Mouse (Mus musculus): ENCODE data around the gene Sec16a.

DNA sequence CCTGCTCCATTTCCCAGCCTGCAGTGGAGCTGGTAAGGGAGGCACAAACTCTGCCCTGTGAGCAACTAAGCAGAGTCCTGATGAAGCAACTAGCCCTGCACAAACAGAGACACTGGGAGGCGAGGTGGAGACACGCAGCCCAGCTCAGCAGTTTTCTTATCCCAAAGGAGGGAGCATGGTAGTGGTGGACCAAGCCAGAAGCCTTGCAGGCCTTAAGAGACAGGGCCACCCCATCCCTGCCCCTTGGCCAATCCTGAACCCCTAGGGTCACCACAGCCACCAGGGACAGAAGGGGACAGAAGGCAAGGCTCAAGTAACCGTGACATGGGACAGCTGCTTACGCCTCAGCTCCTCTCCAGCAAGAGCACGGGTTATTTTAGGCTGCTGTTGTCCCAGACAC lies 16.7 kb upstream of the Sec16a start:
- TF ChIP-seq CTCF (IDR thresholded peaks at IDR 0.05; ENCODE audit: extremely low read depth, insufficient read depth, low read length) (no peak), POLR2A (IDR thresholded peaks at IDR 0.05; ENCODE audit: extremely low read depth, insufficient read depth, low read length) (no peak)
